Mouse (Mus musculus): ENCODE data around the gene Angel2. TPM values are rescaled to one million over a fixed set of nuclear protein-coding genes. Genes with fewer than 3 reads are reported as not detected.

Angel2 gene
- polyA plus RNA-seq, 1 experiment from 2014 or later: 30.8 TPM

GRCm38 (mm10) chr1:190947986-190948385 lies 23.1 kb downstream of the Angel2 start:
- H3K4me2 ChIP-seq (ENCODE audit: low read depth, low read length): no peak overlapping the region
- no peaks in the 10 kb centered on the region; the same call in 1 of the 2 replicates for H3K36me3 ChIP-seq (ENCODE audit: control insufficient read depth, insufficient read depth, low read length)
- no peak overlapping the region for H3K4me3 ChIP-seq (replicated peaks; ENCODE audit: low read length)
- ATAC-seq (ENCODE audit: insufficient read depth, low FRiP score): no peak
- WGBS: 84% methylated on average over 5 of the region's 5 CpGs
- no peak overlapping the region for H3K9ac ChIP-seq (ENCODE audit: low read length)
- no peaks in the 10 kb centered on the region for H3K27me3 ChIP-seq (ENCODE audit: control insufficient read depth, insufficient read depth, low read length)
- H3K4me1 ChIP-seq (ENCODE audit: control insufficient read depth, insufficient read depth, low read length): no peaks in the 10 kb centered on the region
- no peaks in the 10 kb centered on the region for H3K9me3 ChIP-seq (replicated peaks; ENCODE audit: control insufficient read depth, low read length)
- no peak overlapping the region for H3K27ac ChIP-seq (ENCODE audit: low read length)

- Histone ChIP-seq H3K27me3 (ENCODE audit: control insufficient read depth, insufficient read depth, low read length) (no peaks in the 10 kb centered on the region), H3K4me3 (replicated peaks; ENCODE audit: low read length) (no peak overlapping the region), H3K36me3 (ENCODE audit: control insufficient read depth, insufficient read depth, low read length) (no peaks in the 10 kb centered on the region; the same call in 1 of the 2 replicates), H3K9ac (ENCODE audit: low read length) (no peak overlapping the region), H3K4me2 (ENCODE audit: low read depth, low read length) (no peak overlapping the region), H3K9me3 (replicated peaks; ENCODE audit: control insufficient read depth, low read length) (no peaks in the 10 kb centered on the region), H3K27ac (ENCODE audit: low read length) (no peak overlapping the region), H3K4me1 (ENCODE audit: control insufficient read depth, insufficient read depth, low read length) (no peaks in the 10 kb centered on the region)
- WGBS: 84% methylated on average over 7 of the region's 7 CpGs
- ATAC-seq (ENCODE audit: insufficient read depth, low FRiP score): no peak
These were observed 23.5 kb downstream of the Angel2 start for GRCm38 (mm10) chr1:190948439-190948838.

- ATAC-seq (ENCODE audit: insufficient read depth, low FRiP score): no peak
- H3K4me1 ChIP-seq (ENCODE audit: control insufficient read depth, insufficient read depth, low read length): no peaks in the 10 kb centered on the region
These were observed 23.9 kb downstream of the Angel2 start for GRCm38 (mm10) chr1:190948846-190949245.

GRCm38 (mm10) chr1:190951014-190951413 lies 26.1 kb downstream of the Angel2 start:
- Histone ChIP-seq H3K27me3 (ENCODE audit: control insufficient read depth, insufficient read depth, low read length) (no peaks in the 10 kb centered on the region), H3K36me3 (ENCODE audit: control insufficient read depth, insufficient read depth, low read length) (no peaks in the 10 kb centered on the region; the same call in 1 of the 2 replicates)
- 81% methylated on average over 5 of the region's 5 CpGs for WGBS

More at GRCm38 (mm10) chr1:190948846-190949245, 23.9 kb downstream of the Angel2 start:
- no peaks in the 10 kb centered on the region for H3K9me3 ChIP-seq (replicated peaks; ENCODE audit: control insufficient read depth, low read length)
- H3K4me3 ChIP-seq (replicated peaks; ENCODE audit: low read length): no peak overlapping the region
- no peaks in the 10 kb centered on the region for H3K27me3 ChIP-seq (ENCODE audit: control insufficient read depth, insufficient read depth, low read length)
- 90% methylated on average over 17 of the region's 17 CpGs for WGBS
- H3K9ac ChIP-seq (ENCODE audit: low read length): no peak overlapping the region
- no peak overlapping the region for H3K4me2 ChIP-seq (ENCODE audit: low read depth, low read length)
- no peaks in the 10 kb centered on the region; the same call in 1 of the 2 replicates for H3K36me3 ChIP-seq (ENCODE audit: control insufficient read depth, insufficient read depth, low read length)
- no peak overlapping the region for H3K27ac ChIP-seq (ENCODE audit: low read length)

GRCm38 (mm10) chr1:190953009-190953408 lies 28.1 kb downstream of the Angel2 start:
- Histone ChIP-seq H3K9me3 (replicated peaks; ENCODE audit: control insufficient read depth, low read length) (no peaks in the 10 kb centered on the region), H3K27ac (ENCODE audit: low read length) (no peak overlapping the region), H3K4me1 (ENCODE audit: control insufficient read depth, insufficient read depth, low read length) (no peaks in the 10 kb centered on the region), H3K36me3 (ENCODE audit: control insufficient read depth, insufficient read depth, low read length) (no peaks in the 10 kb centered on the region; the same call in 1 of the 2 replicates), H3K9ac (ENCODE audit: low read length) (no peak overlapping the region), H3K4me3 (replicated peaks; ENCODE audit: low read length) (no peak overlapping the region), H3K27me3 (ENCODE audit: control insufficient read depth, insufficient read depth, low read length) (no peaks in the 10 kb centered on the region), H3K4me2 (ENCODE audit: low read depth, low read length) (no peak overlapping the region)
- WGBS: 68% methylated on average over 3 of the region's 3 CpGs
- no peak for ATAC-seq (ENCODE audit: insufficient read depth, low FRiP score)

More at GRCm38 (mm10) chr1:190951014-190951413, 26.1 kb downstream of the Angel2 start:
- Histone ChIP-seq H3K4me3 (replicated peaks; ENCODE audit: low read length) (no peak overlapping the region), H3K9ac (ENCODE audit: low read length) (no peak overlapping the region), H3K27ac (ENCODE audit: low read length) (no peak overlapping the region), H3K4me2 (ENCODE audit: low read depth, low read length) (no peak overlapping the region), H3K9me3 (replicated peaks; ENCODE audit: control insufficient read depth, low read length) (no peaks in the 10 kb centered on the region), H3K4me1 (ENCODE audit: control insufficient read depth, insufficient read depth, low read length) (no peaks in the 10 kb centered on the region)
- no peak for ATAC-seq (ENCODE audit: insufficient read depth, low FRiP score)

GRCm38 (mm10) chr1:190958821-190959220 lies 33.9 kb downstream of the Angel2 start:
- WGBS: 74% methylated on average over 5 of the region's 5 CpGs
- Histone ChIP-seq H3K27me3 (ENCODE audit: control insufficient read depth, insufficient read depth, low read length) (no peaks in the 10 kb centered on the region), H3K4me2 (ENCODE audit: low read depth, low read length) (no peak overlapping the region), H3K27ac (ENCODE audit: low read length) (no peak overlapping the region), H3K4me1 (ENCODE audit: control insufficient read depth, insufficient read depth, low read length) (no peaks in the 10 kb centered on the region), H3K9me3 (replicated peaks; ENCODE audit: control insufficient read depth, low read length) (no peaks in the 10 kb centered on the region), H3K36me3 (ENCODE audit: control insufficient read depth, insufficient read depth, low read length) (no peaks in the 10 kb centered on the region), H3K9ac (ENCODE audit: low read length) (no peak overlapping the region), H3K4me3 (replicated peaks; ENCODE audit: low read length) (no peak overlapping the region)
- ATAC-seq (ENCODE audit: insufficient read depth, low FRiP score): no peak

- ATAC-seq (ENCODE audit: insufficient read depth, low FRiP score): no peak
- Histone ChIP-seq H3K9ac (ENCODE audit: low read length) (no peak overlapping the region), H3K36me3 (ENCODE audit: control insufficient read depth, insufficient read depth, low read length) (no peaks in the 10 kb centered on the region), H3K4me1 (ENCODE audit: control insufficient read depth, insufficient read depth, low read length) (no peaks in the 10 kb centered on the region), H3K4me3 (replicated peaks; ENCODE audit: low read length) (no peak overlapping the region), H3K27me3 (ENCODE audit: control insufficient read depth, insufficient read depth, low read length) (no peaks in the 10 kb centered on the region), H3K9me3 (replicated peaks; ENCODE audit: control insufficient read depth, low read length) (no peaks in the 10 kb centered on the region), H3K4me2 (ENCODE audit: low read depth, low read length) (no peak overlapping the region), H3K27ac (ENCODE audit: low read length) (no peak overlapping the region)
- 88% methylated on average over 3 of the region's 3 CpGs for WGBS
These were observed 37.8 kb downstream of the Angel2 start for GRCm38 (mm10) chr1:190962760-190963159.

GRCm38 (mm10) chr1:190964992-190965780 lies 40.3 kb downstream of the Angel2 start:
- Histone ChIP-seq H3K27me3 (ENCODE audit: control insufficient read depth, insufficient read depth, low read length) (no peaks in the 10 kb centered on the region), H3K4me1 (ENCODE audit: control insufficient read depth, insufficient read depth, low read length) (no peaks in the 10 kb centered on the region), H3K27ac (ENCODE audit: low read length) (no peak overlapping the region), H3K36me3 (ENCODE audit: control insufficient read depth, insufficient read depth, low read length) (no peaks in the 10 kb centered on the region), H3K9ac (ENCODE audit: low read length) (no peak overlapping the region), H3K4me2 (ENCODE audit: low read depth, low read length) (no peak overlapping the region), H3K4me3 (replicated peaks; ENCODE audit: low read length) (no peak overlapping the region), H3K9me3 (replicated peaks; ENCODE audit: control insufficient read depth, low read length) (no peaks in the 10 kb centered on the region)
- ATAC-seq (ENCODE audit: insufficient read depth, low FRiP score): no peak
- 72% methylated on average over 15 of the region's 15 CpGs for WGBS

- H3K4me3 ChIP-seq (replicated peaks; ENCODE audit: low read length): no peak overlapping the region
- 0 out of 2 replicates have a peak, but pooled peaks cover 3% of the 10 kb centered on the region for H3K4me1 ChIP-seq (ENCODE audit: control insufficient read depth, insufficient read depth, low read length)
- 93% methylated on average over 7 of the region's 7 CpGs for WGBS
These were observed 43.1 kb downstream of the Angel2 start for GRCm38 (mm10) chr1:190968010-190968409.

More at GRCm38 (mm10) chr1:190968010-190968409, 43.1 kb downstream of the Angel2 start:
- no peak overlapping the region for H3K9ac ChIP-seq (ENCODE audit: low read length)
- no peaks in the 10 kb centered on the region for H3K27me3 ChIP-seq (ENCODE audit: control insufficient read depth, insufficient read depth, low read length)
- ATAC-seq (ENCODE audit: insufficient read depth, low FRiP score): no peak
- H3K9me3 ChIP-seq (replicated peaks; ENCODE audit: control insufficient read depth, low read length): no peaks in the 10 kb centered on the region
- H3K27ac ChIP-seq (ENCODE audit: low read length): no peak overlapping the region
- H3K36me3 ChIP-seq (ENCODE audit: control insufficient read depth, insufficient read depth, low read length): no peaks in the 10 kb centered on the region
- no peak overlapping the region for H3K4me2 ChIP-seq (ENCODE audit: low read depth, low read length)
